Mouse (Mus musculus) brain, embryonic 14.5 days (tissue): ENCODE results near the gene Atxn10. TPM values are rescaled to one million over a fixed set of nuclear protein-coding genes. Genes with fewer than 3 reads are reported as not detected.
A peak's percentile ranks its signal among the peaks of the same experiment; 100 is the strongest.

Experiments used
- DNase-seq: peaks from one replicate; pipeline ENCODE4 v3.0.0-alpha.2; 2011; ENCODE audit warnings: low read depth
- CTCF ChIP-seq: fragments of 200-500 bp; IDR thresholded peaks from 2 replicates; pipeline ENCODE4 v1.5.1; 2012; ENCODE audit warnings: inconsistent platforms, mild to moderate bottlenecking, moderate library complexity, borderline replicate concordance; ENCODE audit not compliant: insufficient read depth, insufficient read length; ENCODE audit errors: extremely low read depth
- POLR2A ChIP-seq: fragments of 200-500 bp; IDR thresholded peaks from 2 replicates; pipeline ENCODE4 v1.6.1; 2012; ENCODE audit warnings: mild to moderate bottlenecking, inconsistent platforms, borderline replicate concordance; ENCODE audit not compliant: poor library complexity, insufficient read depth, insufficient read length, severe bottlenecking; ENCODE audit errors: extremely low read depth
- polyA plus RNA-seq: library from polyadenylated mRNA; depleted of rRNA; stranded (reverse); fragments of >200 nt; gene quantifications from 2 replicates; pipeline ENCODE4 v1.2.3, GENCODE M21; 2012; rRNA removed

Gene Atxn10
- polyA plus RNA-seq, 1 experiment = 373 TPM

DNA sequence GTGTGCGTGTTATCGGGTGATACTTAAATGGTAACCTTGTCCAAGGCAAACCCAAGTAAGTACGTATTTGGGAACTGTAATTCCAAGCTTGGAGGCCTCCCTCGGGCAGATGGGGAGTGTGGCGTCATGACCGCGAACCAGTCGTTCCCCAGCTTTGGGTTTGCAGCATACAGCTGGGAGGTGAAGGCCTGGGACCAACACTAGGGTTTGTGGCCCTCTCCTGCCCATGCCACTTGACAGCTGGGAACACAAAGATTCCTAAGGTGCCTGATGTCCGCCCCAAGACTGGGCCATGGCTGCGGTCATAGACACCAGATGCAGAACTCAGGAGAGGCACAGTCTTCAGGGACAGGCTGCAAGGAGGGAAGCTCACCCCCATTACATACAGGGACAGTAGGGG lies 164.2 kb downstream of the Atxn10 start:
- DNase-seq = no peak
- TF ChIP-seq CTCF (no peak), POLR2A (no peak)

DNA sequence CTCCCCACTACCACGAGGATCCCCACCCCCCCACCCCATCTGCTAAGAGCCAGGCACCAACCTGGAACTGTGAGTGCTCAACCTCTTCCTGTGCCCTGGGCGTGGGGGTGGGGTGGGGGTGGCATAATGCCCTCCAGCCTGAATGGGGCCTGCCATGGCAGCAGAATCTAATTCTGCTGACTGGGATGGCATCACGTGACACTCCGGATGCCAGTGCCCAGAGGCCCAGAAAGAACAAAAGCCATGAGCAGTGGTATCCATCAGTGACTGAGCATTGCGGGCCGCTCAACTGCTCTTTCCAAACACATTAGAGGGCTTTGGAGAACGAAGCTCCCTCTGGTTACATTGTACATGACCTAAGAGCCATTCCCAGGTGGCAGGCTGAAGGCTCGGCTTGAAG lies 167.1 kb downstream of the Atxn10 start, which contains the start of gene 7530416G11Rik:
Gene 7530416G11Rik, minus strand, starts transcription at position 101 of the 400 bp plus-strand sequence.
- DNase-seq = no peak
- TF ChIP-seq POLR2A (no peak), CTCF (no peak)

DNA sequence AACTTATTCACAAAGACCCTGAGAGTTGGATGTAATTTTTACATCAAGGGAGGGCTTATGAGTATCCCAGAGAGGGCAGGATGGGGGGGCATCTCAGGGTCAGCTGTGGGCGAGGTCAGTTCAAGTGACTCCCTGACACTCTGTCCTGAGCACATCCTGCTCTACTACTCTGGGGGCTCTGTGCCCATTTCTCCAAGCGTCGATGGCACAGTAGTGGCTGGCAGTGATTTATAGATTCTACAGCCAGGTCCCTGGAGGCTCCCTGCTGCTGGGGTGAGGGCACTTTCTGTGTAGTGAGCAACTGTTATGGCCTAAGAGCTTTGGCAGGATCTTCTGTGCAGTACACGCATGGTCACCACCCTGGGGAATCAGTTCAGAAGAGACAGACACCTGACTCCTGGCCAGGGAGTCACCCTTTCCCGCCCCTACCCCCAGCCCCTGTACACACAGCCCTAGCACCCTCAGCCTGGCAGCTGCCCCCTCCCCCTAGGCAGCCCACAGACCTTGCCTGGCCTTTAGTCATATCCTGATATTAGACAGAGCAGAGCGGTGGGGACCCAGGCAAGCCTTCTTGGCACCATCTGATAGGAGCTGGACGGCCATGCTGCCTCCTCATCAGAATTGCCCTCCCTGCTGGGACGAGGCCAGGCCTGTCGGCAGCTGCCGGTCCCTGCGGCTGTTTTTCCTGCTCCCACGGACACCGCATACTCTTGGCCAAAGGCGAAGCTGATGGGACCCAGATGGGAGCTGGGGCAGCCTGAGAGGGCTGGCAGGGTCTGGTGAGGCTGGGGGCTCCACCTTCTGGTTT lies 169.3 kb downstream of the Atxn10 start:
- peak; percentile 81 for DNase-seq

DNA sequence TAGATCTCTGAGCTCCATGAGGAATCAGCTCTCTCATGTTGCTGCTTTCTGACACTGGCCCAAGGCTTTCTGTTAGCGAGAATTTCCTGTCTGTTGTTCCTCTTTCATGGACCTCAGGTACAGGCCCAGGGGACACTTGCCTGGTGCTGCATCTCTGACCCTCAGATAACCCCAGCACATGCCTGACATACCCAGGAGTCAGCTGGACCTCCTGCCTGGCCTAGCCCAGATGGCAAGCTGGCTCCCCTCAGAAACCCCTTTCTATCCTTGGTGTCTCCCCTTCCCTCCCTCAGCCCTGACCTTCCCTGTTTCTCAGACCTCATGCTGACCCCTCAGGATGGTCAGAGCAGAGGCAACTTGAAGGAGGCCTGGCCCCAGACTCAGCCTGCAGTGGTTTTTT lies 170.6 kb downstream of the Atxn10 start:
- DNase-seq = no peak
- TF ChIP-seq CTCF = no peak
- TF ChIP-seq POLR2A = no peak

More for the DNA sequence above, 169.3 kb downstream of the Atxn10 start:
- TF ChIP-seq CTCF (no peak), POLR2A (no peak)

DNA sequence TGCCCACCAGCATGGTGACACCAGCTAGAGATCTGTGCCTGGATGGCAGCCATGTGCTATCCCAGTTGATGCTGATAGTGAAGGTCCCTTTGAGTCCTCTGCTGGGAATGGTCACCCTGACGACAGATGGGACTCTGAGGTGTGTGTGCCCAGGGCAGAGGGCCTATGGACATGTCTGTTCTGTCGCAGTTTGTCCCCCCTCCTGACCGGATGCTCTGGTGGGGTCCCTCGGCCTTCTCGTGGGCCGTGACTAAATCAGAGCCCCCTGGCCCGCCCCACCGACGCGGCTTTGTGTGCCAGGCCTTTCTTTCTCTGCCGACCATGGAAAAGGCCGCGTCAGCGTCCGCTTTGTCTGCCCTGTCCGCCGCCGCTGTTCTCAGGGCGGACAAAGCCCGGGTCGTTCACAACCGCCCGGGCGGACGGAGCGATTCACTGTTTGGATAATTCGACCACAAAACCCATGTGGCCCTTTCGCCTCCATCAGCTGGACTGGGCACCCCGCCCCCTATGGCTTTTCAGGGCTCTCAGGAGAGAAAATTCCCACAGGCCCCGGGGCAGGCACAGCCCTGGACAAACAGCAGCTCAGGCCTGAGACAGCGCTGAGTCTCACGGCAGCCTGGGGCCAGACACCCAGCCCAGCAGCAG lies 171.4 kb downstream of the Atxn10 start:
- no peak for TF ChIP-seq POLR2A
- TF ChIP-seq CTCF = no peak
- DNase-seq = peak; percentile 77

Other genes with a start within 250 kb of the Atxn10 start
- 0.04 and 0.14 TPM in 2 replicates for gene Smc1b, start 204.3 kb upstream of the Atxn10 start, polyA plus RNA-seq
- gene Ribc2, start 204.2 kb upstream of the Atxn10 start, polyA plus RNA-seq = 0.47 and 0.59 TPM in 2 replicates
- 52.7 and 59.3 TPM in 2 replicates for gene Fbln1, start 130.3 kb upstream of the Atxn10 start, polyA plus RNA-seq
- 0.05 TPM in 1 of 2 replicates, not detected in the other for gene 7530416G11Rik, start 167.0 kb downstream of the Atxn10 start, polyA plus RNA-seq
- gene Wnt7b, start 246.2 kb downstream of the Atxn10 start, polyA plus RNA-seq = 56.4 and 72.5 TPM in 2 replicates